In the genomic region with DNA sequence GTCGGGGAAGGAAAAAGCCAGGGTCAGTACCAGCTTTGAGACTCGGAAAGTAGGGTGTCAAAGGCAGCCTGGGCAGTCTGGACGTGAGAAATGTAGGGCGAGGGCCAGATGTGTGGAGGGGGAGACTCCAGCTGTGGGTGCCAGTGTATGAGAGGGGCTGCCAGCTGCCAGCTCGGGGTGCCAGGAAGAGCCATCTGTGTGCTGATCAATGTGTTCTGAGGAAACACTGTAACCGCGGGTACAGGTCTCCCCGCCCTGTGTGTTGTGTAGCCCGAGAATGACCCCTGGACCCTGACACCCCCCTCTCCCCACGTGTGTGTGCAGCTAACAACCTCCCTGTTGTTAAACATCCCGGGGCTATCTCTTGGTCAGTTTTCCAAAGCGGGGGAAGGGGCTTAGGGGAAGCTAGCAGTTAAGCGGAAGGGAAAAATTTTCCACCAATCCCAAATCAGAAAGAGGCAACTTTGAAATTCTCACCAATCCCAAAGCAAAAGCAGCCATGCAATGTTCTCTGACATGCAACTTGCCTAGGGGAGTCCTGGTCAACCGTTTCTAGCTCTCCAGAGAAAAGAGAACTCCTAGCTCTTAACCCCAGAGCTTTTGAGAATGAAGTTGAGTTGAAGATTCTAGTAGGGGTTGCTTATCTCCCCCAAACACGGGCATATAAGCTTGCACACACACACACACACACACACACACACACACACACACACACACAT, we compare ENCODE assay signal across 8 mouse cellular contexts. TPM values are rescaled to one million over a fixed set of nuclear protein-coding genes. Genes with fewer than 3 reads are reported as not detected.
DNase-seq lines count a peak whose midpoint lies in the region; ATAC-seq and TF ChIP-seq lines count a peak whose summit lies in the region.

No protein-coding gene starts in this region.

- no peaks in the 10 kb centered on the region for H3K9me3 ChIP-seq in heart, embryonic 10.5 days
- no peaks in the 10 kb centered on the region for H3K9me3 ChIP-seq in ES-Bruce4 (replicated peaks; ENCODE audit: control insufficient read depth, insufficient read depth, low read length, poor library complexity, severe bottlenecking)
- no peaks in the 10 kb centered on the region for H3K9me3 ChIP-seq in embryonic facial prominence, embryonic 15.5 days (replicated peaks)
- H3K9me3 ChIP-seq in limb, embryonic 12.5 days, result no peaks in the 10 kb centered on the region
- no peaks in the 10 kb centered on the region for H3K9me3 ChIP-seq in stomach, embryonic 16.5 days (replicated peaks; ENCODE audit: control insufficient read depth, low read length)

- H3K27ac ChIP-seq in heart, embryonic 10.5 days, result peak overlapping the region; percentile 80
- no peak overlapping the region for H3K27ac ChIP-seq in ES-Bruce4 (ENCODE audit: insufficient read depth, low read length)
- H3K27ac ChIP-seq in embryonic facial prominence, embryonic 15.5 days (replicated peaks), result peak overlapping the region; percentile 60
- no peak overlapping the region for H3K27ac ChIP-seq in limb, embryonic 12.5 days
- H3K27ac ChIP-seq in stomach, embryonic 16.5 days (ENCODE audit: low read length), result no peak overlapping the region

- H3K36me3 ChIP-seq in heart, embryonic 10.5 days, result no peaks in the 10 kb centered on the region
- H3K36me3 ChIP-seq in ES-Bruce4 (ENCODE audit: control insufficient read depth, insufficient read depth, low read length, poor library complexity, severe bottlenecking), result no peaks in the 10 kb centered on the region
- no peaks in the 10 kb centered on the region for H3K36me3 ChIP-seq in embryonic facial prominence, embryonic 15.5 days
- H3K36me3 ChIP-seq in limb, embryonic 12.5 days, result no peaks in the 10 kb centered on the region
- H3K36me3 ChIP-seq in stomach, embryonic 16.5 days (ENCODE audit: control insufficient read depth, insufficient read depth, low read length), result no peaks in the 10 kb centered on the region

- no peak for TF ChIP-seq EP300 in ES-Bruce4 (IDR thresholded peaks at IDR 0.05; ENCODE audit: insufficient read depth, low read depth, low read length)

- no peak for TF ChIP-seq POLR2A in ES-Bruce4 (IDR thresholded peaks at IDR 0.05; ENCODE audit: insufficient read depth, low read length)

- WGBS in heart, embryonic 10.5 days, result 4% methylated on average over 15 of the region's 15 CpGs
- 5% methylated on average over 15 of the region's 15 CpGs for WGBS in embryonic facial prominence, embryonic 15.5 days
- WGBS in limb, embryonic 12.5 days, result 7% methylated on average over 15 of the region's 15 CpGs
- WGBS in stomach, embryonic 16.5 days, result 5% methylated on average over 15 of the region's 15 CpGs

- ATAC-seq in embryonic facial prominence, embryonic 15.5 days (ENCODE audit: insufficient number of reproducible peaks, low FRiP score, low TSS enrichment, low read depth), result peak; percentile 20
- ATAC-seq in limb, embryonic 12.5 days (ENCODE audit: insufficient number of reproducible peaks, insufficient read depth, low FRiP score, low TSS enrichment, low read depth), result peak; percentile 41; the same call in 1 of the 2 replicates
- ATAC-seq in stomach, embryonic 16.5 days (ENCODE audit: insufficient read depth, low FRiP score), result peak; percentile 9; the same call in 1 of the 2 replicates

- DNase-seq in heart, embryonic 10.5 days (ENCODE audit: low spot score), result no peak
- no peak for DNase-seq in heart, adult 18-20 months
- no peak for DNase-seq in left cerebral cortex, adult 18-20 months (ENCODE audit: low spot score in 2 of 2)
- DNase-seq in cerebellum, adult 18-20 months, result no peak

- H3K4me2 ChIP-seq in embryonic facial prominence, embryonic 15.5 days (replicated peaks), result peak overlapping the region; percentile 95
- H3K4me2 ChIP-seq in limb, embryonic 12.5 days, result peak overlapping the region; percentile 90
- H3K4me2 ChIP-seq in stomach, embryonic 16.5 days (ENCODE audit: low read depth, low read length), result peak overlapping the region; percentile 76

- H3K9ac ChIP-seq in ES-Bruce4 (ENCODE audit: low read depth, poor library complexity, severe bottlenecking), result peak overlapping the region; percentile 75
- peak overlapping the region; percentile 39 for H3K9ac ChIP-seq in embryonic facial prominence, embryonic 15.5 days
- H3K9ac ChIP-seq in limb, embryonic 12.5 days (replicated peaks), result peak overlapping the region; percentile 57
- H3K9ac ChIP-seq in stomach, embryonic 16.5 days (ENCODE audit: low read length), result peak overlapping the region; percentile 68

- peak overlapping the region; percentile 61 for H3K4me3 ChIP-seq in heart, embryonic 10.5 days
- H3K4me3 ChIP-seq in ES-Bruce4 (ENCODE audit: low read depth, low read length), result peak overlapping the region; percentile 80
- H3K4me3 ChIP-seq in embryonic facial prominence, embryonic 15.5 days (replicated peaks), result peak overlapping the region; percentile 60
- peak overlapping the region; percentile 49 for H3K4me3 ChIP-seq in limb, embryonic 12.5 days (replicated peaks)
- H3K4me3 ChIP-seq in stomach, embryonic 16.5 days (replicated peaks; ENCODE audit: low read length), result peak overlapping the region; percentile 47

- H3K4me1 ChIP-seq in heart, embryonic 10.5 days, result peaks cover 47% of the 10 kb centered on the region
- H3K4me1 ChIP-seq in ES-Bruce4 (ENCODE audit: control insufficient read depth, insufficient read depth, low read length), result peaks cover 2% of the 10 kb centered on the region
- H3K4me1 ChIP-seq in embryonic facial prominence, embryonic 15.5 days, result peaks cover 30% of the 10 kb centered on the region
- H3K4me1 ChIP-seq in limb, embryonic 12.5 days (replicated peaks), result peaks cover 29% of the 10 kb centered on the region
- H3K4me1 ChIP-seq in stomach, embryonic 16.5 days (ENCODE audit: control insufficient read depth, insufficient read depth, low read length), result peaks cover 18% of the 10 kb centered on the region

- no peak for TF ChIP-seq CTCF in ES-Bruce4 (IDR thresholded peaks at IDR 0.05; ENCODE audit: low read depth, low read length)

- no peaks in the 10 kb centered on the region for H3K27me3 ChIP-seq in heart, embryonic 10.5 days (ENCODE audit: insufficient read depth, poor library complexity, severe bottlenecking)
- no peaks in the 10 kb centered on the region for H3K27me3 ChIP-seq in ES-Bruce4 (ENCODE audit: control insufficient read depth, insufficient read depth, low read length, poor library complexity, severe bottlenecking)
- H3K27me3 ChIP-seq in embryonic facial prominence, embryonic 15.5 days, result no peaks in the 10 kb centered on the region
- H3K27me3 ChIP-seq in limb, embryonic 12.5 days, result peaks cover 18% of the 10 kb centered on the region
- no peaks in the 10 kb centered on the region for H3K27me3 ChIP-seq in stomach, embryonic 16.5 days (ENCODE audit: control insufficient read depth, insufficient read depth, low read length)

RNA-seq across cellular contexts. Expression of gene Usp2, which starts 0.6 kb away (rescaled TPM):
- 36.1 and 59.0 TPM in 2 replicates for polyA plus RNA-seq in heart, embryonic 10.5 days (2016; fragmentation: Nextera tagmentation; extraction: Ambion mirVana)
- 10 to 100 TPM; 89.8 to 95.9 TPM for total RNA-seq in heart, adult 18-20 months (2021)
- polyA plus RNA-seq in ES-Bruce4 (2011; ENCODE audit: insufficient read depth, insufficient read length, low read depth, missing spikeins), result 9.6 and 14.2 TPM in 2 replicates
- polyA plus RNA-seq in embryonic facial prominence, embryonic 15.5 days (2015; fragmentation: Nextera tagmentation; extraction: Ambion mirVana), result 28.2 and 29.5 TPM in 2 replicates
- 8.5 and 11.0 TPM in 2 replicates for polyA plus RNA-seq in limb, embryonic 12.5 days (2016; fragmentation: Nextera tagmentation; extraction: Ambion mirVana)
- 16.1 and 21.5 TPM in 2 replicates for polyA plus RNA-seq in stomach, embryonic 16.5 days (2015; fragmentation: Nextera tagmentation; extraction: Ambion mirVana)
- total RNA-seq in left cerebral cortex, adult 18-20 months (2021), result 10 to 100 TPM; 79.1 to 86.3 TPM

RNA-seq across cellular contexts. Expression of gene Thy1, which starts 24.2 kb away (rescaled TPM):
- polyA plus RNA-seq in heart, embryonic 10.5 days (2016; fragmentation: Nextera tagmentation; extraction: Ambion mirVana), result 0.15 and 1.1 TPM in 2 replicates
- 10 to 100 TPM; 10.5 to 16.5 TPM for total RNA-seq in heart, adult 18-20 months (2021)
- 11.4 and 15.4 TPM in 2 replicates for polyA plus RNA-seq in ES-Bruce4 (2011; ENCODE audit: insufficient read depth, insufficient read length, low read depth, missing spikeins)
- 11.7 and 14.1 TPM in 2 replicates for polyA plus RNA-seq in embryonic facial prominence, embryonic 15.5 days (2015; fragmentation: Nextera tagmentation; extraction: Ambion mirVana)
- polyA plus RNA-seq in limb, embryonic 12.5 days (2016; fragmentation: Nextera tagmentation; extraction: Ambion mirVana), result 0.47 TPM in 1 of 2 replicates, not detected in the other
- polyA plus RNA-seq in stomach, embryonic 16.5 days (2015; fragmentation: Nextera tagmentation; extraction: Ambion mirVana), result 1.7 and 2.0 TPM in 2 replicates
- 100 to 1,000 TPM; 830 to 832 TPM for total RNA-seq in left cerebral cortex, adult 18-20 months (2021)

RNA-seq across cellular contexts. Expression of gene Mfrp, which starts 34.1 kb away (rescaled TPM):
- polyA plus RNA-seq in heart, embryonic 10.5 days (2016; fragmentation: Nextera tagmentation; extraction: Ambion mirVana), result 0.21 TPM in 1 of 2 replicates, not detected in the other
- not detected for total RNA-seq in heart, adult 18-20 months (2021)
- not detected in 2 replicates for polyA plus RNA-seq in ES-Bruce4 (2011; ENCODE audit: insufficient read depth, insufficient read length, low read depth, missing spikeins)
- 0.08 and 0.20 TPM in 2 replicates for polyA plus RNA-seq in embryonic facial prominence, embryonic 15.5 days (2015; fragmentation: Nextera tagmentation; extraction: Ambion mirVana)
- 0.29 and 0.40 TPM in 2 replicates for polyA plus RNA-seq in limb, embryonic 12.5 days (2016; fragmentation: Nextera tagmentation; extraction: Ambion mirVana)
- 0.08 and 0.20 TPM in 2 replicates for polyA plus RNA-seq in stomach, embryonic 16.5 days (2015; fragmentation: Nextera tagmentation; extraction: Ambion mirVana)
- total RNA-seq in left cerebral cortex, adult 18-20 months (2021), result under 1 TPM in 1 of 2 experiments, not detected in 1; 0.16 TPM

RNA-seq across cellular contexts. Expression of gene C1qtnf5, which starts 39.6 kb away (rescaled TPM):
- polyA plus RNA-seq in heart, embryonic 10.5 days (2016; fragmentation: Nextera tagmentation; extraction: Ambion mirVana), result 0.50 TPM in 1 of 2 replicates, not detected in the other
- total RNA-seq in heart, adult 18-20 months (2021), result 1 to 10 TPM; 5.6 to 5.9 TPM
- not detected in 2 replicates for polyA plus RNA-seq in ES-Bruce4 (2011; ENCODE audit: insufficient read depth, insufficient read length, low read depth, missing spikeins)
- 5.3 and 6.0 TPM in 2 replicates for polyA plus RNA-seq in embryonic facial prominence, embryonic 15.5 days (2015; fragmentation: Nextera tagmentation; extraction: Ambion mirVana)
- 0.84 TPM in 1 of 2 replicates, not detected in the other for polyA plus RNA-seq in limb, embryonic 12.5 days (2016; fragmentation: Nextera tagmentation; extraction: Ambion mirVana)
- polyA plus RNA-seq in stomach, embryonic 16.5 days (2015; fragmentation: Nextera tagmentation; extraction: Ambion mirVana), result 2.4 and 2.5 TPM in 2 replicates
- total RNA-seq in left cerebral cortex, adult 18-20 months (2021), result 10 to 100 TPM; 18.1 to 23.2 TPM

RNA-seq across cellular contexts. Expression of gene Gm49380, which starts 45.9 kb away (rescaled TPM):
- 0.07 and 0.18 TPM in 2 replicates for polyA plus RNA-seq in heart, embryonic 10.5 days (2016; fragmentation: Nextera tagmentation; extraction: Ambion mirVana)
- total RNA-seq in heart, adult 18-20 months (2021), result under 1 TPM in 1 of 2 experiments, not detected in 1; 0.37 TPM
- polyA plus RNA-seq in ES-Bruce4 (2011; ENCODE audit: insufficient read depth, insufficient read length, low read depth, missing spikeins), result 0.49 and 0.67 TPM in 2 replicates
- polyA plus RNA-seq in embryonic facial prominence, embryonic 15.5 days (2015; fragmentation: Nextera tagmentation; extraction: Ambion mirVana), result 0.27 and 0.46 TPM in 2 replicates
- 0.08 and 0.17 TPM in 2 replicates for polyA plus RNA-seq in limb, embryonic 12.5 days (2016; fragmentation: Nextera tagmentation; extraction: Ambion mirVana)
- polyA plus RNA-seq in stomach, embryonic 16.5 days (2015; fragmentation: Nextera tagmentation; extraction: Ambion mirVana), result 0.19 and 0.21 TPM in 2 replicates
- total RNA-seq in left cerebral cortex, adult 18-20 months (2021), result under 1 TPM; 0.14 to 0.42 TPM

Comparison
In these comparisons a context has a peak if more than half of its experiments do, and no peak if none do; other contexts are left out.
1. H3K27ac ChIP-seq: peak in heart, embryonic 10.5 days (single experiment) and embryonic facial prominence, embryonic 15.5 days (single experiment); none in ES-Bruce4 (single experiment), limb, embryonic 12.5 days (single experiment) and stomach, embryonic 16.5 days (single experiment).
2. Peak in every context shown above with its lines, with median percentiles within 50 percentile points of each other: H3K4me3 ChIP-seq, H3K9ac ChIP-seq, ATAC-seq and H3K4me2 ChIP-seq.